Mouse (Mus musculus) thymus, postnatal 0 days (tissue): ENCODE measurements at regions not wholly inside any gene's neighbourhood (a gene's known extent, or its start where the extent isn't known, plus 50 kb on each side); places are given as distances from the start of the nearest gene placed in this dataset.
A peak's percentile ranks its signal among the peaks of the same experiment; 100 is the strongest.

ENCODE experiments used
- DNase-seq: peaks from one replicate; pipeline ENCODE4 v3.0.0-alpha.2; 2015; ENCODE audit warnings: low spot score

DNA sequence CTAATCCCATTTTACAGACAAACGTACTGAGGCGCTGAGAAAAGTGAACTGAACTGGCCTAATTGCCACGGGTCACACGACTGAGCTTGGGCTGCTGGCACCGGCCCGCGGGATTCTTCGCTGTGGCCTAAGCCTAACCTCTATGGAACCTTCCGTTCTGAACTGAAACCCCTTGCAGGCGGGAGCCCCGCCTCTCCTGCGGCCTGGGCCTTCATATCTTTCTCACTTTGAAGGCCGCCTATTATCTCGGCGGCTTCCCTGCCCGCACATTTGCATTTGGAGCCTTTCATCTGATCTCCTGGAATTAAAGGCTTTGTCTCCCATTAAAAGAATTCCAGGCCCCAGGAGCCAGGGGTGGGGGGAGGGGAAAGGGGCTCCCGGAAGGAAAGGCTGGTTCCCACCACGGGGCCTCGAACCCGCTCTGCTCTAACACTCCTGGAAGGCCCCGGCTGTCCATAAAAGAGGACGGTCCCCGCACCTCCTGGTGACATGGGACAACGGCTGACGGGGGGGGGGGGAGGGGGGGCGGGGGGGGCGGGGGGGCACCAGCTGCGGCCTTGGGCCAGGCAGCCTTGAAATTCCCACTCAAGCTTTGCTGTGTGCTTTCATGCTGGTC, 122.9 kb upstream of the Pja1 start:
- peak; percentile 30 for DNase-seq

DNA sequence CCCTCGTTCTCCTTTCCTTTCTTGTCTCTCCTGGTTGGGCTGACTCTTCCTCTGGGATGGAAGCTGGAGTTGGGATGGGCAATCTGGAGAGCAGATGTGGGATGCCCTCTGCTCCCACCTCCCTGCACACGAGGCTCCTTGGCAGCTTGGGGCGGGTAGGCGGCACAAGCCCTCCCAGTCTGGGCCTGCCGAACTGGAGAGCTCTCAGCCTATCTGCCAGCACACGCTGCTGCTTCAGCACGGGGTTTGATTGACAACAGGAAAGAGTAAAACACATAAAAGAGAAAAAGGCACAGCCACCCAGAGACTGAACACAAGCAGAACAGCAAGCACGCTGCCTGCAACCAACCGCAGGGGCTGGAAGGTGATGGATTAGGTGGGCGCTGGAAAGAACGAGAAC, 121.9 kb upstream of the Pja1 start:
- DNase-seq: peak; percentile 45

DNA sequence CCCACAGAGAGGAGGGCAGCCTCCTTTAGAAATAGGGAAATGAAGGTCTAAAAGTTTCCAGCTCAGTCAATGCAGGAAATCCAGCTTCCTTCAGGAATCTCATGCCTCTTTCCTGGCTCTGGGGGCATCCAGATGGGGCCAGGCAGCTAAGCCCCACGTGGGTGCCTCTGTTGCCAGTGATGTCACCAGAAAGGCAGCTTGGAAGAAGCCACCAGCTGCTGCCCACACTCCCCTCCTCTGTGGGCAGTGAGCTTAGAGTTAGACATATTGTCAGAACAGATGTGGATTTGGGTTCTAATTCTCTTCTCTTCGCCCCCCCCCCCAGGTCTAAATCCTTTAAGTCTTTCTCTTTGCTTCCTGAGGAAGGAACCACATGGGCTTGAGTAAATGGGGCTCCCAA, 116.2 kb upstream of the Pja1 start:
- no peak for DNase-seq

DNA sequence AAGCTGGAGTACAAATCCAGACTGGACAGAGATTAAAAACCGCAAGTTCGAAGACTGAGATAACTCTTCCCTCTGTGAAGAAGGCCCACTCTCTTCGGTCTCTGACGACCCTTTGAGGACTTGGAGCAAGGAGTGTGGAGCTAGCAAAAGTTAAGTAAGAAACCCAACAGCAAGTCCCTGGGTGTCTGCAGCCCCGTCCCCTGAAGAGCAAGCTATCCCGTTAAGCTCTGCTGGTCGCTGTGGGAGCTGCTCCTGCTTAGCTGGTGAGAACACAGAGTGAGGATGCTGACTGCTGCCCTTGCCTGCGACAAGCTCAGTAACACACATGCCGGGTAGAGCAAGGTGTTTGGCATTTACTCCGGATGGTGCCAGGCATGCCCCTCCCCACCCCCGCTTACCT, 115.2 kb upstream of the Pja1 start:
- DNase-seq: no peak

DNA sequence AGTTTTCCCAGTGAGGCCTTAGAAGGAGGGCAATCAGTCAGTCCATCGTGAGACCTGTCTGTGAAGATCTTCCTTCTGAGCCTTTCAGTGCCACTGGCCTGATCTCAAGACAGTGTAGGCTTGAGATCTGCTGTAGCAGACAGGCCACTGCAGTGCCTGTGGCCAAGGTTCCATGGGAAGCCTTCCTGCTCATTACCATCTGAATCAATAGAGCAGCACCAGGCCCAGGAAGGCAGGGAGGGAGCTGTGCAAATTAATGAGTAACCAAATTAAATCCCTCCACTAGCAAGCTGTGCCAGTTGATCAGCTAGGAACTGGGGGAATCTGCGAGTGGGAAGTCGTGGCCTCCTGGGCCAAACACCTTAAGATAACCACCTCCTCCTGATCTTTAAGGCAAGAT, 114.6 kb upstream of the Pja1 start:
- DNase-seq: no peak

DNA sequence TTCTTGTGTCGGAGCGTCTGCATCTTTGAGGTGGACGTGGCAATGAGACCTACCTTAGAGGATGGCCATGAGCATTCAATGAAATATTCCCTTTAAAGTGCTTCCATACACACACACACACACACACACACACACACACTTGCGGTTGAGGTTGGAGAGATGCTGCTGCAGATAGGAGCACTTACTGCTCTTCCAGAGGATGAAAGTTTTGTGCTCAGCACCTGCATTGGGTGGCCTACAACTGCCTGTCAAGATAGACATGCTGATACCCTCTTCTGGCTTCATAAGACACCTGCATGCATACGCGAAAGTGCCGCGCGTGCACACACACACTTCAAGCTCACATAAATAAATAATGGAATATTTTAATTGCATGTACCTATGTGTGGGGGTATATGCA, 111.5 kb upstream of the Pja1 start:
- peak; percentile 29 for DNase-seq

DNA sequence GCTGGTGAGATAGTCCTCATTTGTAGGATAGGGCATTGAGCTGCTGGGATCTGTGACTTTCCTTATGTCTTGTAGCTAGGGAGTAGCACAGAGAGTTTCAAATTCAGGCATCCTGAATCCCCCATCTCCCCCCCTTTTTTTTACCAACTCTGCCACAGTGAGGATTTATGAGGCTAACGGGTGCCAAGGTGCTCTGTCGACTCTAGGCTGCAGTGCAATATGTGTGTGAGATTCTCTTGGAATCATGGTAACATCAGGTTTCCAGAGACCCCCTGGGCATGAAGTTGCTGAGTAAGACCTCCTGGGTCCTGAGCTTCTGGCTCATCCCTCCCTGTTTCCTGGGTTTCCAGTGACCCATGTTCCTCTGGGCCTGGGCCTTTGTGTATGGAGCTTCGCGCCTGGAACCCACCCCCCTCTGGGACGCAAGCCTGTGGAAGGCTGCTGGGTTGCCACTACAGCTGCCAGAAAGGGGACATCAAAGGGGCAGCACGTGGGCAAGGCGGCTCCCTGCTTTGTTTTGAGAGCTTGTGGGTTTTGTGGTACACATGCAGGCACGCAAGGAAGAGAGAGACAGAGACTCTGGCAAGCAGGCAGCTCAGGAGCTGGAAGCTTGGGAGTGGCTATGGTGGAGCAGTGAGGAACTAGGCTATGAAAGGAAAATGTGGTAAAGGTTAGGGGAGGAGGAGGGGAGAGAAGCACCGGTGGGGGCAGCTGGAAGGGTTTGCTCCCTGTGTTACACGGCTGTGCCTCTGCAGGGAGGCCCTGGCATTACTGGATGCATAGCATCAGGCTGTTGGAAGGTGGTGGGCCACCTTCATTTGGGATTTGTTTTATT, 110.8 kb upstream of the Pja1 start:
- peak; percentile 52 for DNase-seq

DNA sequence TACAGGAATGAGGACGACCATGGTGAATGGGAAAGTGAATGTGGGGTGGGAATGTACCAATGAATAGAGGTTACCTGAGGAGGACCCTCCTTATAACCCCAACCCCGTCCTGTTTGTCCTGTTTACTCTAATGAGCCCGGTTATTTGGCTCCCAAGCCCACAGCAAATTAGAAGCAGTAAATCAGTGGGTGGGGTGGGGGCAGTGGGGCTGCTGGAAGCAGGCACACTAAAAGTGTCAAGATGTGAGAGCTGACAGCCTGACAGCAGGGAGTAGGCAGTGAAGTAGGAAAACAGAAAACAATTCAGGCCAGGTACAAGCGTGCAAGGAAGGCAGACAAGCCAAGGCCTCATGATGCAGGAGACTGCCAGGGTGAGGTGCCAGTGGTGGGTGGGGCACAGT, 108.1 kb upstream of the Pja1 start:
- no peak for DNase-seq

DNA sequence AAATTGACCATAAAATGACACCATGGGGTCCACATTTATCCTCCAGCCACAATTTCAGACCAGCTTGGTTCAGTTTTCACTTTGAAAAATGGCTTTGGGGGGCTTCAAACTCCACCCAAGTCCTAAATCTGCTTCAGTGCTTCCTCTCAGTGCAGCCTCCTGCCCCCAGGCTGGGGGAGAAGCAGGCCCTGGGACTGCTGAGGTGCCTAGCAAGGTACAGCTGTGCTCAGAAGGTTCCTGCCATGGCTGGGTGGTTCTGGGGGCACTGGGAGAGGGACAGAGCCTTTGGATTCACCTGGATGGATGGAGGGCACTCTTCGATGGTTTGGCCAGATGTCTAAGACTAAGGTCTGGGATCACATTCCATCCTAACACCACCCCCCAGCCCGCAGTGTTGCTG, 107.7 kb upstream of the Pja1 start:
- DNase-seq: no peak

DNA sequence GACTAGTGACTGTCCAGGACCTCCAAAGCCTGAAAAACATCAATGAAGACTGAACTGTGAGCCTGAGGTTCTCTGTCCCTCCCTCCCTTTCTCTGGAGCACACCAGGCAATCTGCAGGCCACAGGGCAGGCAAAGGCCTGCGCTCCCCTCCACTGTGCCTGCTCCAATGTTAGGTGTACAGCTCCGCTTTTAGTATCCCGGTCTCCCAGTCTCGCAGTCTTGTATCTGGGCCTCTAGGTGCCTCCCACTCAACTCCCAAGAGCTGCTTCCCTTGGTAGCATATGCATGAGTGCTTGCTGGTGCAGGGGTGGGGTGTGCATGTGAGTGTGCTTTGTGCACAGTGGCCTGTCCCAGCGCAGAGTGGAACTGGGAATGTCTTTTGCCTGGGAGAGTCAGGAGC, 104.0 kb upstream of the Pja1 start:
- DNase-seq: no peak

DNA sequence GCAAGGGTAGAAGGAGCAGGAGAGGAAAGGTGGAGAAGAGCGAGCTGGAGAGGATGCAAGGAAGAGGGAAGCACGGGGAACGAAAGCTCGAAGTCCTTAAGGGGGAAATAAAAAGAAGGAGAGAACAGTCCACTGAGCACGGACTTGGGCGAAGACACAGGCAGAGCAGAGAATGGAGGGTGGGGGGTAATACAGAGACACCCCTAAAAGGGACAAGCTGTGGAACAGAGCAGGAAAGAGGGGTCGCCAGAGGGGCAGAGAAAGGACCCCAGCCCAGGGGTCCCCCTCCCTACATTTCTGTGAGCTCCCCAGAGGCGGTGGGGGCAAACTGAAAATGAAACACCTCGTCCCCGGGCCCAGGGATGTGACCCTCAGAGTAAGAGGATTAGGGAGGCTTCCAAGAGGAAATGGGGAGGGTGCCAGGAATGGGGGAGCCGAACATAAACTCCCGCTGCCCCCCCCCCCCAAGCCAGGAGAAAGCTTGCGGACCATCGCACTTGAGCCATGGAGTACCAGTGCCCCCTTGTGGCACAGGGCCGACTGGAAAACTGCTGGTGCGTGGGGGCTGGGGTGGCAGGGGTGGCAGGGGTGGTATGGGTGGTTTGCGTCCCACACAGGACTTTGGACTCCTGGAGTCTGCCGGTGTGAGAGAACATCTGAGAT, 103.5 kb upstream of the Pja1 start:
- DNase-seq: peak; percentile 27

DNA sequence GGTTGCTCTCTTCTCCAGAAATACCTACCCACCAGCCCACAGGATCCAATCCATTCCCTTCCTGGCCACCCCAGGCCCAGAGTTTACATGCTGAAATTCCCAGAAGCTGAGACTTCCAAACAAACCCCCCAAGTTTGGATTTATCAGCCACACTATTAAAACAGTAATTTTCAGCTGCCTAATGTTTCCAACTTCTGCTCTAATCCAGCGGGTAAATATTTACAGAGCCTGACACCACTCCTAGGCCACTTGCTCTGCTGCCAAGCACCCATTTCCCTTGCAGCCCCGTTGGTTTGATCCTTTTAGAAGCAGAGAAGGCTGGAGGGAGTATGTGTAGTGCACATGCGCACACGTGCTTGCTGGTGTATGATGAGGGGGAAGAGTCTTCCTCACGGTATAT, 99.1 kb upstream of the Pja1 start:
- no peak for DNase-seq

DNA sequence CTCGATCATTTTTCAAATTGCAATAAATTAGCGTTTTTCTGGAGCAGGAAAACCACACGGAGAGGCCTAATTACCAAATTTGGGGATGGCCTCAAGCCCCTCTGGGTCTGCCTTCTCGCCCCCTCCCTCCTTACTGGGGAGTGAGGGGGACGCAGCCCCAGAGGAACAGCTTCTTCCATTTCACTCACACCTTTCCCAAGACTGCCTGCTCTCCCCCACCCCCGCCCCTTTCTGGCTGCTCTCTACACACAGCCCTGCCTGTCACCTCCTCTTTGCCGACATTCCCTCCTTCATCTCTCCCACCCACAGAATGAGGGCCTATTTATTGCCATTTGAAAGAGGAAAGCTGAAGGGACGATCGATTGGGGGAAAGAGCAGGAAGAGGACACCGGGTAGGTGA, 97.2 kb upstream of the Pja1 start:
- DNase-seq: no peak

DNA sequence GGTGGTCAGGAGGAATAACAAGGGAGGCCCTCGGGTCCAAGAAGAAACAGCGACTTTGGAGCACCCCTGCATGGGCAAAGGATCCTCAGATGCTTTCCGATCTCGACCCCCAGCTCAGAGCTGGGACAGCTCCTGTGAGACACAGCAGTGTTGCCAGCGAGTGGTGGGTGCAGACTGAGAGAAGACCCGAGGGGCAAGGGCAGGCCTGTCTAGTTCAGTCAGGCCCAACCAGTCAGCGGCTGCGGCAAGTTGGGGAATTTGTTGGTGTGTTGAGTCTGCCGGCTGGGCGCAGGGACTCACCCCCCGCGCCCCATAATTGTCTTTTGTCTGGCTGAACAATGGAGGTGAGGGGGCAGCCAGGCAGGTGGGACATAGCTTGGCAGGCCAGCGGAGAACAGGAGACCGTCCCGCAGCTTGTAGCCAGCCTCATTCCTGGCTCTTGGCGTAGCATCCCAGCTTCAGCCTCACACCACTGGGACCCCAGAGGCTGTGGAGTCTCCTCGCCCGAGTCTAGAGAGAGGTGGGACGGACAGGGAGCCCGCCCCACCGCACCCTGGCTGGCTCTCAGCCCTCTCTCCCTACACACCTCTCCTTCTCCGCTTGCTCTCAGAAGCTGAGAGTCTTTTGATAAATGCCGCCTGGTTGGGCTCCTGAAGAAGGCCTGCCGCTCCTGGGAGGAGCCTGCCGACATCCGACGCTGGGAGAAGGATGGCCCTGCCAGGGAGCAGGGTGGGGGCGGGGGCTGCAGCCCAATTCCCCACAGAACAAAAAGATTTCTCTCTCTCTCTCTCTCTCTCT, 96.5 kb upstream of the Pja1 start:
- DNase-seq: no peak

DNA sequence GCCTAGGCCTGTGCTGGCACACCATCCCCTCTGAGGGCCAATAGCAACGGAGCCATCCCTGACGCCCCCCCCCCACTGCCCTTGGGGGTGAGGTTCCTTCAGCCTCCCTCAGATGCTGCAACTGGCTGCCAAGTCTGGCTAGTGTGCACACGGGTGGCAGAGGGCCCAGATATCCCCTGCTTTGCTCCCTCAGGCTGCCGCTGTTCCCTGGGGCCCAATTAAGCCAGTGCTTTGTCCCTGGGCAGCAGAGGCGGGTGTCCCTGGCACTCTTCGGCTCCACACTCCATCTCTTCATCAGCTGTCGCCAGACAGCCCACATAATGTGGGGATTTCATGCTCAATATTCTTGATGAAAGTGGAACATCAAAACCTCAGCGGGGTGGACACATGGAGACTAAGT, 90.9 kb upstream of the Pja1 start:
- DNase-seq: no peak

DNA sequence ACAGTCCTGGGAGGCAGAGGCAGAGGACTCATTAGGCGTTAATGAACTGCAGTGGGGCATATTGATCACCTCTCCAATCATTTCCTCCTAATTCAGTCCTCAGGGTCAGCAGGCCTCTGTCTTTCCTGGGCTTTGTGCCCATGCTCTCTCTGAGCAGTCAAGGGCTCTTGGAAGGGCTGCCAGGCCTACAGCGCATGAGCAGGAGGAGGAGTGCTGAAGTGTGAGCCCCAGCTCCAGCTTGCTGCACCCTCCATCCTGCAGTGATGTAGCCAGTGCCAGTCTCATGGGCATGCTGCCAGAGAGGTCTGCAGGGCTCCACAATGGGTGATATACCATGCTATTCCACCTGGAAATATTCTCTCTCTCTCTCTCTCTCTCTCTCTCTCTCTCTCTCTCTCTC, 89.6 kb upstream of the Pja1 start:
- DNase-seq: no peak

DNA sequence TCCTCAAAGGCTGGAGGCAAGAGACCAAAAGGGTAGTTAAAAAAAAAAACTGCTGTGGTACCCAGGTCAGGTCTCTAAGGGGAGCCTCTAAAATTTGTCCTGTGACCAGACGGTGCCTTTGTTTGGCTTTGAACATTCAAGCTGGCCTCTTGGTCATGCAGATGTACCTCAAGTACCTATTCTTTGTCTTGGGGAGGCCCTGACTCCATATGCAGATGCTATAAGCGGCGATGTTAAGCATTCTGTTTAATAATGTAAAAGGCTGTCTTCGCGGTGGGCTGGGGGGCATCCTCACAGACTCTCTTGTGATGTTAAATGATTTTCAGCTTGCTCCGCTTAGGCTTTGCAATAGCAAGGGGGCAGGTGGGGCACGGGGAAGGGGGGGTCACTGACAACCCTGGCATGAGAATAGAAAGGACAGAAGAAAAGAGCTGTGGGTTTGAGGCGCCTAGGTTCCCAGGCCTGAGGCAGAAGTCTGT, 85.8 kb upstream of the Pja1 start:
- DNase-seq: no peak

DNA sequence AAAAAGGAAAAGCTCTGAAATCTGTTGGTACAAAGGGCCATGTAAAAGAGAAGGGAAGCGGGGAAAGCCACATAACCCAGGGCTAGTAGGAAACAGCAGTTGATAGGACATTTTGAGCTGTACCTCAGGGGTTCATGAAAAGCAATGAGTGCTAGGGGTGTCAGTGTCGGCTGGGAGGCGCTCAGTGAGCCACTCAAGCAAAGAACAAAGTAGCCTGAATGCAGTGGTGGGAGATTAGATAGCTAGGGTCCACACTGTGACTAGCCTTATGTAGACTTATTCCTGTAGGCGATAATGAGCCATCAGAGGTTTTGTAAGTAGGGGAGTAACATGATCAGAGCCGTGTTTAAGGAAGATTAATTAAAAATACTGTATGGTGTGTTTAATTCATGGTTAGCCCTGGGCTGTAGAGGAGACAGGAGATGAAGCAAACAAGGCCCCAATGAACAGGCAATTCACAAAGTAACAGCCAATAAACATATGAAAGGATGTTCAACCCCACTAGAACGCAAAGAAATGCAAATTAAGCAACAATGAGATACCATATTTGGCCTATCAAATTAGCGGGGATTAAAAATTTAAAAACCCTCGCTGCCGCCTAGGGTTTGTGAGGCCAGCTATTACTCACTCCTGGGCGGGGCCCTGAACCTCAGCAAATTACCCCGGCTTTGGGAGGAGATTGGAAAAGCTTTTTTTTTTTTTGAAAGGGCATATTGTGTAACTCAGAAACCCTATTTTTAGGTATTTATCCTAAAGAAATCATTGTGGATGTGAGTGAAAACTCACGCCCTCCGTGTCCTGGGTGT, 85.1 kb upstream of the Pja1 start:
- no peak for DNase-seq

DNA sequence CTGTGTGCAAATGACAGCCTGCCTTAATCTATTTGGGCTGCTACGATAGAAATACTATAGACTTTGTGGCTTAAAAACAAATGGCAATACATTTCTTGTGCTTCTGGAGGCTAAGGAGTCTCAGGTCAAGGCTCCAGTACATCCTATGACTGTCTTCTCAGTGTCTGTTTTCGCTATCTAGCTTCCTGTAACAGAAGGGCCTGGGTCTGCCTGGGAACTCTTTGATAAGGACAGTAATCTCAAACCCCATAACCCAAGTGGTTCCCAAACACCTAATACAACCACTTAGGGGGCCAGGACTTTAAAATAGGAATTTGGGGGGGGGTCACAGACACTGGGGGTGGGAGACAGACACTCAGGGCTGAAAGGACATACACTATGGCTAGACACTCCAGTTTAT, 81.7 kb upstream of the Pja1 start:
- no peak for DNase-seq

DNA sequence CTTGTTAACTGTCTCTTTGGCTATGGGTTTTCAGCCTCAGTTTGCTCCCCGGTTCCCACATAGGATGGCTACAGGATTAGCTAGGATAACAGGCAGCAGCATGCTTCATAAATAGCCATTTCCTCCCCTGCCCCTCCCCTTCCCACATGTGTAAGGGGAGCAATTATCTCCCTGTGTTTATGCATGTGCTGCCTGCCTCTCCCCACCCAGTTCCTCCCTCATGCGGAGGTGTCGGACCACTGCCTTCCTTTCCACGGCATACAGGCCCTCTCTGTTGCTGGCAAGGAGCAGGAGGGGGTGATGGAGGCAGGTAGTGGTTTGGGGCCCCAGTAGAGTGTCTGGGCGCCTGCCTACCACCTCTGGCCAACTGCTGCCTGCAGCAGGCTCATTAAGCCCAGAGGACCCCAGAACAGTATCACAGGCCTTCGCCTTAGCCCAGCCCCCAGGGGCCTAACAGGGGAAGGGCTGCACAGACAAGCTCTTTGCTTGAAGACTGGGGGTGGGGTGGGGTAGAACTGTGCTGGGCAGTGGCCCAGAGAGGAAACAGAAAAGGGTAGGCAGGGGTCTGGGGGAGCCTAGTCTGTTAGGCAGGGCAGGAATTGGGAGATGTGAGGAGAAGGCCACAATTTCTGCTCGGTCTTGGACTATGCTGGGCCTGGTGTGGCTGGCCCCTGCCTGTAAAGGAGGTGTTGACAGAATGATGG, 79.1 kb upstream of the Pja1 start:
- DNase-seq: no peak
